Mouse (Mus musculus) Muller cell, postnatal 12 days (primary cell): ENCODE results near the gene Parp2.
"Not testable (repeated sequence)": the region's sequence is repeated elsewhere in the genome, so short reads cannot be mapped to it uniquely, and the experiment has no call there.

Experiments used
- DNase-seq: peaks from one replicate; pipeline ENCODE4 v3.0.0-alpha.2; 2015; ENCODE audit errors: inconsistent ontology term

Gene Parp2

DNA sequence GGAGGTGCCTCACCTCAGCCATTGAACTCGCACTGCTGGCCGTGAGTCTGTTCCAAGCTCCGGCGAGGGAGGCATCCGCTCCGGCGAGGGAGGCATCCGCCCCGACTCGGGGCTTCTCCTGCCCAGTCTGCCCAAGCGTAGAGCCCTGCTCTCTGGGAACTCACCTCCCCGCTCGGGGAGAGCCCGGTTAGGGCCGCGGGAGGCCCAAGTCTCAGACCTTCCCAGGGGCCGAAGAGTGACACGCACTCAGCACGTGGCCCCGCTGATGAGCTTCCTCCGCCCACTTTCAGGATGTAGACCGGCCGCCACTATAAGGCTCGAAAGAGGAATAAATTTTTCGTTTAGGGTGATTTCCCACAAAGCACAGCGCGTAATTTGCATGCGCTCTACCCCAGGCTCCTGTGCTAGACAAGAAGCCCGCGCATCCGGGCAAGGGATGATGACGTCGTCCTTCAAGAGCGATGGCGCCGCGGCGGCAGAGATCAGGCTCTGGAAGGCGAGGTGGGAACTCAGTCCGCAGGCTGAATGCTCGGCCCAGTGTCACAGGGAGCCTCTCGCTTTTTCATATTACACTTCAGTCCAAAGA is at the start of gene Parp2, which contains the start of gene Ccnb1ip1:
TSS of gene Parp2 (plus strand) at position 355 of the 586 bp plus-strand sequence.
TSS of gene Ccnb1ip1 (minus strand) at position 246 of the 586 bp plus-strand sequence.
- peak; percentile 99 for DNase-seq

DNA sequence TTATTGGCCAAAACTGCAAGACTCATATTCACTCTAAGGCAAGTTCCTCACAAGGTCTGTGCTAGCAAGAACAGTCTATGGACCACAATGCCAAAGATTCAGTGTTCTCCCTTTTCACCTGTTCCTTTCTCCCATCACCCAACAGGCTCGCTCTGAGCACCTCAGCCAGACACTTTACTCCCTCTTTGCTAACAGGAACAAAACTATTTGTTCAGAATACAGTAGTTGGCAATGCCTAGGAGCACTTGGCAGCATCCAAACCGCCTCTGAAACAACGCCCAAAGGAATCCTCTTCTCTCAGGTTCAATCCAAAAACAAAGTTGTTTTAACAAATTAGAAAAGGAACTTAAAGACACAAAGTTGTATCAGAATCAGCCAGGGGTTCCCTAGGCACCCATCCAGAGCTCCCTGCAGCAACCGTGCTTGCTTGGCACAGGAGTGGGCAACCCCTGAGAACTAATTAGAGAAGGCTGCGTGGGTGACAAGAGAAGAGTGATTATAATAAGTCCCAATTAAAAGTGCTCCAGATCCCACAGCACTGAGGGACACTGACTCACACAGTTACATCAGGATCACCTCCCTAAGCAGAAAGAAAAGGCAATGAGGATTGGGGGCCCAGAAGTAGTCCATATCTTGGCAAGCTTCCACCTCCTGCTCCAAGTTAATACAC is 49.1 kb upstream of the Parp2 start:
- peak; percentile 85 for DNase-seq

DNA sequence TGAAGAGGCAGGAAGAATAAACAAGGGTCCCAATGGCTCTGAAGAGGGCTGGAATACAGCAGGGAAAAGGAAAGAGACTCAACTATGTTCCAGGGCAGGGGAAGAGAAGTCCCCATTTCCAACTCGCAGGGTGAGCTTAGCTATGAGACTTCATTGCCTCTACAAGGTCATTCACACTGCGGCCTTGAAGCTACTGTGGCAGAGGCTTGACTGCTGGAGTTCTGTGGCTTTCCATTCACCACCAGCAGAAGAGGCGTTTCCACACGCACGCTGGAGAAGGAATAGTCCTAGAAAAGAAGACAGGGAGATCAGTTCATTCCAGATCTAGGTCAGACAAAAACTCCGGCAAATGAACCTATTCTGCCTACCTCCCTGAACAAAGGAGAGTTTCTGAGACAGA is 41.9 kb upstream of the Parp2 start:
- DNase-seq, result no peak

DNA sequence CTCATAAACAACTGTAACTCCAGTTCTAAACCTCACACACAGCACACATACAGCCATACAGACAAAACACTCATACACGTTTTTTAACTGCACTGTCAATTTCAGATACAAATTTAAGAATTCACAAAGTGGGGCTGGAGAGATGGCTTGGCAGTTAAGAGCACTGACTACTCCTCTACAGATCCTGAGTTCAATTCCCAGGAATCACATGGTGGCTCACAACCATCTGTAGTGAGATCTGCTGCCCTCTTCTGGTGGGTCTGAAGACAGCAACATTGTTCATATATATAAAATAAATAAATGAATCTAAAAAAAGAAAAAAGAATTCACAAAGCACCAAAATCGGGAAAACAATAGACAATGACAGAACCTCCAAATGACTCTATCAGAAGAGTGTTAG is 36.3 kb upstream of the Parp2 start:
- no peak for DNase-seq

DNA sequence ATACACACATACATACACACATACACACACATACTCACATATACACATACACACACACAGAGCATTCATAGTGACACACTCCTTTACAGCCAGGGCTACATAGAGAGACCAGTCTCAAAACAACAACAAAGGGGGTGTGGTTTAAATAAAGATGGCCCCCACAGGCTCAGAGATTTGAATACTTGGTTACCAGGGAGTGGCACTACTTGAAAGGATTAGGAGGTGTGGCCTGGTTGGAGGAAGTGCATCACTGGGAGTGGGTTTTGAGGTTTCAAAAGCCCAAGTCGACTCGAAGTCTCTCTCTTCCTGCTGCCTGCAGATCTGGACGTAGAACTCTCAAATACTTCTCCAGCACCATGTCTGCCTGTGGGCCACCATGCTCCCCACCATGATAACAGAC is 25.5 kb upstream of the Parp2 start:
- DNase-seq, result no peak

DNA sequence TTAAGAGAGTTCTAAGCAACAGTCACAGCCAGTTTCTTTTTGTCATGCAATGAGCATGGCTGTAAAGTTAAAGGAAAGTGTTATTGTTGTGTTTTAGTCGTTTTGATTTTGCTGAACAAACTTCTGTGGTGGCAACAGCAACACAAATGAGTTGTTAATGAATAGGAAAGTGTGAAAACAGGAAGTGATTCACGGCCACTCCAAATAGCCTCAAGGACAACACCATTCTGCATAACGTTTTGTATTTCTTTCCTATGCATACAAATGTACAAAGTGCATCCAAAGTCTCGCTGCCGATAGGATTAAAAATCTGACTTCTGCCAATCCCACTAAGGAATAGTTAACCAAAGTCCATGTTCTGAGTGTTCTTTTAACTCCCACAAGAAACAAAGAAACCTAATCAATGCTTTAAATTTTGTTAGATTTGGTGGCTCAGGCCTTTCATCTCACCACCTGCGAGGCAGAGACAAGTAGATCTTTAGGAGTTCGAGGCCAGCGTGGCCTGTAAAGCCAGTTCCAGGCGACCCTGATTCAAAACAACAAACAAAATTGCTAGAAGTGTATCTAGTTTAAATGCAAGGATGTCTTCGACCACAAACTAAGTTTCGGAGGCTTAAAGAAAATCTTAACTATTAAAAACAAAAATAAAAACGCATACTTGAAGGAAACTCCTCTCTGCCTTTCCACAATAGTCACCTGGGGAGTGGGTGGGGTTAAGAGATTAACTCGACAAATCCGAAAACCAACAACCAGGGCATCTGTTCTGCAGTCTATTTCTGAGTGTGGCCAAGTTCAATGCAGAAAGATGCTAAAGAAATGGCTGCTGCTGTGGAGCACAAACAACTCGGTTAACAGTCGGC is 23.0 kb upstream of the Parp2 start:
- no peak for DNase-seq

DNA sequence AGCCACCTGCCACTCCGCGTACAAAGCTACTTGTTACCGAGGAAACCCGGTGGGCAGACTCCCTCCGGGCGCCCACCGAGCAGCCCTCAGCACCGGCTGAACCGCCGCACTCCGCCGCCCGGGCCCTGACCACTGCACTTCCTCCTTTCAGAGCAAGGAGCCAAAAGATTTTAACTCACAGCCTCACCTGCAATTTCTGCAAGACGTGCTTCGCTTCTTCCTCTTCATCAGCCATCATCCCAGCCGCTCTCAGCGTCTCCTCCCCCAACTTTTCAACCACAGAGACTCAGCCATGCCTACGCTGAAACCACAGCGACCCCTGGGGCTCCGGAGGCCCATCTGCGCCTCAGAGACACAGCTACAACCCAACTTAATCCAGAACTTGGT is 22.4 kb upstream of the Parp2 start, which contains the start of gene Ttc5:
TSS of gene Ttc5 (minus strand) at position 269 of the 387 bp plus-strand sequence.
- DNase-seq, result peak; percentile 95

DNA sequence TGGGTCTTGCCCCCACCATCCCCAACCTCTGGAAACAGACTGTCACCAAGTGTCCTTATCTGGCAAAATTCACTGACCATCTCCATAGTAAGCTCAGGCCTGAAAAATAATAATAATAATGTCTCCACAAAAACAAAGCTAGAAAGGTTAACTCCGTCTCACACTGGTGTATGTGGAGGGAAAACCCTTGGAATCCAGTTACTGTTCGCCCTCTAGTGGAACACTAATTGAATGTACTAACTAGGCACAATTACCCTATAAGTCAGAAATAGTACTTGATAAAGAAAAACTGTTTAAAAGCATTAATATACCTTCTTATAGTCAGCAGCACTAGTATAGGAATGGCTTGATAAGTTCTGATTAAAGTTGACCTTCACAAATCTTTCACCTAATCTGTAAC is 19.5 kb upstream of the Parp2 start:
- DNase-seq, result no peak

DNA sequence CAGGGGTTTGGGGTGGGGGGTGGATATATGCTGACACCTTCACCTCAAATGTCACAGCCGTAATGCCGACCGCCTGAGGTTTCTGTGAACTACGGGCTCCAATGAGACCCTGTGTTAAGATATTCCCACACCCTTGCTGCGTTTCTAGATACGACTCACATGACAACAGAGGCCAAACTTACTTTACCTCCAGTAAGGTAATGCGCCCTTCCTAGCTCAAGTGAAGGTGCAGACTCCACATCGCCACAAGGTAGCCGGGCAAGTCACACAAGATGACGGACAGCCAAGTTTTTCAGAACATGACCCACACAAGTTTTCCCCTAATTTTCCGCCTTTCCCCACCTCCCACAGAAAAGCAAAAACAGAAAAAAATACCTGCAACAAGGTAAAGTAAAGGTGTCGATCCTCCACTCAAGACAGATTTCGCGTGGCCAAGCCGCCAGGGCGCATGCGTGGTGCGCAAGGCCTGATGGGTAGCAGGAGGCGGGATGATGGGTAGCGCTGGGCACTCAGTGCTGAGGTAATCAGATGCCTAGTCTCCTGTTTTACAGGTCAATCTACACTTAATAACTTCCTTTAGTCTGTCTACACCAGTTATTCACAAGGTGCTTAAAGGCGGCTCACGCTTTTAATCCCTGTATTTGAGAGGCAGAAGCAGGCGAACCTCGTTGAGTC is 12.2 kb upstream of the Parp2 start:
- DNase-seq, result no peak

DNA sequence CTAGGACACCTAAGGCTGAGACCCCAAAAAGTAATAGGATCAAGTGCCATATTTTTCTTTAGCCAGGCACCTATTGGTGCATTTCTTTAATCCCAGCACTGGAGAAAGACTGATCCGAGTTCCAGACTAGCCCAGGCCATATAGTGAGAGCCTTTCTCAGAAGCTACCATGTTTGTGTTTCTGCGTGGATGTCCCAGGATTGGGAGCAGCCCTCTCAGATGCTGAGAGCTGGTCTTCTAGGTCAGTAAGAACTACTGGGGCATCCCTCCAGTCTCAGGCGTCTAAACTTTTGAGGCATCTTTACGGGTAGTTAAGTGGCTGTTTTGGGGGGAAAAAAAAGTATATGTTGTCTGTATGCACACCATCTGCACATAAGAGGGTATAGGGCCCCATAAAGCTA is 11.7 kb upstream of the Parp2 start:
- DNase-seq, result no peak

DNA sequence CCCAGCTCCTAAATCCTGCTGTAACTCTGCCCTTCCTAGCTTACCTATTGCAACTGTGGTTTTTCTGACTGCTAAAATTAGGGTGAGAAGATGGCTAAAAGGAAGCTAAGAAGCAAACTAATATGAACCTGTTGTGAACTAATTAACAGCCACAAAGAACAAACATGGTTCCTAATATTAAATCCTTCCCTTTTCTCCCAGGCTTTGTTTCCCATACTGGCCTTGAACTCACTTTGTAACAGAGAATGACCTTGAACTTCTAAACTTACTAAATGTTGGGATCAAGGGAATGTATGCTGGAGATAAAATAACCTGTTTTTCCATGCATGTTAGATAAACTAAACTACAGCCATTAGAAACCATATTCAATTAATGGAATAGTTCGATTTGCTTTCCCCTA is 11.2 kb upstream of the Parp2 start:
- DNase-seq, result no peak

DNA sequence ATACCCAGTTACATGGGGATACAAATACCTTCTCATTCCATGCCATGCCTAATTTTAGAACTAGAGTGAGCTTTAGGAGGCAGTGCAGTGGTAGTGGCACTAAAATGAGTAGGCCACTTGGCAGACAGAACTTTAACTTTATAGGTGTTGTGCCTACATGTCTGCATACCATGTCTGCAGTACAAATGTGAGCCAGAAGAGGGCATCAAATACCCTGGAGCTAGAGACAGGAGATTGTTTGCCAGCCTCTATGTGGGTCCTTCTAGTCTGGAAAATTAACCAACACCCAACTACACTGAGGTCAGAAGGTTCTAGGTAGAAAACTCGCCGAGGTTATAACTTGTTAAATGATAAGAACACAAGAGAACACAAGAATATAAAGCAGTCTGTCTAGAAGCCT is 9.1 kb upstream of the Parp2 start:
- DNase-seq, result no peak

DNA sequence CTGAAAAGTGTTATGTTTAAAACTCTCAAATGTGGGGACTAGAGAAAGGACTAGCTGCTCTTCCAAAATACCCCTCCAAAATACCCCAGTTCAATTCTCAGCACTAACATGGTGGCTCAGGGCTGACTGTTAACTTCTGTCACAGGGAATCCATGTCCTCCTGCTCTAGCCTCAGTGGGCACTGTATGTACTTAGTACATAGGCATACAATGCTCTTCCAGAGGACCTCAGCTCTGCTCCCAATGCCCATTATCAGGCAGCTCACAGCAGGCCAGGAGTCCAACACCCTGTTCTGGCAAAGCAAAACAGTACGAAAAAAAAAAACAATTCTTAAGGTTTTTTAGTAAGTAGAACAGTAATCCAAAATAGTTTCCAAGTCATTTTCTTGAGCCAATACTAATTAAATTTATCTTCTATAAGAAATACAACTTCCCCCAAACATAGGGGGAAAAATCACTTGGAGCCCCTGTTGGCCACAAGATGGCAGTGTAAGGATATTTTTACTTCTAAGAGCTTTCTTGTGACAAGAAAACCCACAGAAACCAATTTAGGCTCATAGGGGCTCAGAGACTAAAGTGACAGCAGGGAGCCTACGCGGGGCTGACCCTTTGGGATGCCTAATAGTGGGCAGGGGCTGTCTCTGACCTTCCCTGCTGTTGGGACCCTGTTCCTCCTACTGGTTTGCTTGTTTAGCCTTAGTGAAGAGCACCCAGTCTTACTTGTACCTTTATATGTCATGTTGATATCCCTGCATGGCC is 8.0 kb upstream of the Parp2 start:
- peak; percentile 39 for DNase-seq

DNA sequence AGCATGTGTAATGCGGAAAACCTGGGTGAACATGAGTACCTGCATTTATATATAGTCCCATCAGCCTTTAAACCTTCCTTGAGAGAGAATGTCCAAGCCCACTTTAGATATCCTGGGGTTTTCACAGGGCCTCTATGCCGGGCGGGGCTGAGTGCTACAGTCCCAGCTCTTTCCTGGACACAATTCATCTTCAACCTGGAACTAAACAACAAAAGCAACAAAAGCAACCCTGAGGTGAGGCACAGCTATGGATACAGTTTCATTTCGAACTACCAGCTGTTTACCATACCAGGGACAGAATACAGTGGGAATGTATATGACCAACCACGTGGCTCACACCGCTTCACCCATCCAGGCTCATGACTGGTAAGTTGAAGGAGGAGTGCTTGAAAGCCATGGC is 5.2 kb upstream of the Parp2 start:
- DNase-seq, result no peak

DNA sequence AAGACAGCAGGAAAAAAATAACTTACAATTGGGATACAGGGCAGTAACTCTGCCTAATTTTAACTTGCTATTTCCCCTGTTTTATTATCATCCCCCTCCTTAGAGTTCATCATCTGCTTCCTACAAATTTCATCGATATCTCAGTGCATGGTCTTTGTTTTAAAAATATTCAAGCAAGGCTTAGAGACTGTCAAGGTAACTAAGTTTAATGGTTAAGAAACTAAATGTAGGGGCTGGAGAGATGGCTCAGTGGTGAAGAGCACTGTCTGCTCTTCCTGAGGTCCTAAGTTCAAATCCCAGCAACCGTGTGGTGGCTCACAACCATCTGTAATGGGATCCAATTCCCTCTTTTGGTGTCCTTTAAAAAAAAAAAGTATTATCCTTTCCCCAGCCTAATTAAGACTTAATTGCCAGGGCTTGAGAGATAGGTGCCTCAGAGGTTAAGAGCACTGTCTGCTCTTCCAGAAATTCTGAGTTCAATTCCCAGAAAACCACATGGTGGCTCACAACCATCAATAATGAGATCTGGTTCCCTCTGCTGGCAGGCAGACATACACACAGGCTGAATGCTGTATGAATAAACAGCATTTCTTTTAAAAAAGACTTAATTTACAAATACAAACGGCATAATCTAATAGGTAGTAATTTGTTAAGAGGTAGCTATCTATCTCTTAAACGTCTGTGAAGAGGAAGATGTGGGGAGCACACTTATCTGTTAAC is 4.6 kb upstream of the Parp2 start:
- DNase-seq, result no peak

DNA sequence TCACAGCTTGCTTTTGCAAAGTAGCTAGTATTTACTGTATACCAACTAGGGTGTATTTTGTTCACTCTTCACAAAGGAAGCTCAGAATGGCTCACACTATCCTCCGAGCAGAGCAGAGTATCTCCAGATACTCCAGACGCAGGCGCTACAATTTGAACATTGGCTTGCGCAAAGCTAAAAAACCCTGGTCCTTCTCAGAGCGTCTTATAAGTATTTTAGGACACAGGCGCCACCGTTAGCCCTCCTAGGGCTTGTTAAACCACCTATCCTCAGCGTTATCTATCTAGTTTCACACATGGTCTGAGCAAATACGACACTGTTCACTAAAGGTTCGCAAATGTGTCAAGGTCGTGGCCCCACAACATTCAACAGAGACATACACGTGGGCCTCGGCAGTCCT is 3.0 kb upstream of the Parp2 start:
- DNase-seq, result no peak

DNA sequence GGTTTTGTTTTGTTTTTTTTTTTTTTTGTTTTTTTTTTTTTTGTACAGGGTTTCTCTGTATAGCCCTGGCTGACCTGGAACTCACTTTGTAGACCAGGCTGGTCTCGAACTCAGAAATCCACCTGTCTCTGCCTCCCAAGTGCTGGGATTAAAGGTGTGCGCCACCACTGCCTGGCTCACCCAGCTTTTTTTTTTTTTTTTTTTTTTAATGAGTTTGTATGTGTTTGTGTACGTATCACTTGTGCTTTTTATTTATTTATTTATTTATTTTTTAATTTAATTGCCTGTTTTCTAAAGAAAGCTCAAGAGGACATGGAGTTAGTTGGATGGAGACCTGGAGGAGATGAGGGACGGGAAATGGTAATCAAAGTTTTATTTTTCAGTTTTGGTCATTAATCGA is 1.2 kb upstream of the Parp2 start:
- not testable (repeated sequence) for DNase-seq

DNA sequence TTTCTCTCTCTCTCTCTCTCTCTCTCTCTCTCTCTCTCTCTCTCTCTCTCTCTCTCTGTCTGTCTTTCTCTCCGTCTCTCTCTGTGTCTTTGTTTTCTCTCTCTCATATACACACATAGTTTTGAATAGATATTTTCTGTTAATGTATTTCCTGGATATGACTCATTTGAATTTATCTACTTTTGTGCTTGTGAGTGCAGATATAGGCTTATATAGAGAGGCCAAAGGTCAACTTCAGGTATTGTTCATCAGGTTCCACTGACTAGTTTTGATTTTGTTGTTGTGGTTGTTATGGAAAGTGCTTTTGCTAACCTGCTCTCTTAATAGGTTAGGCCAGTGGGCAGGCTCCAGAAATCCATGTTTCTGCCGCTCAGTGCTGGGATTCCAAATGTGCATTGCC is 5.4 kb downstream of the Parp2 start:
- DNase-seq, result no peak

DNA sequence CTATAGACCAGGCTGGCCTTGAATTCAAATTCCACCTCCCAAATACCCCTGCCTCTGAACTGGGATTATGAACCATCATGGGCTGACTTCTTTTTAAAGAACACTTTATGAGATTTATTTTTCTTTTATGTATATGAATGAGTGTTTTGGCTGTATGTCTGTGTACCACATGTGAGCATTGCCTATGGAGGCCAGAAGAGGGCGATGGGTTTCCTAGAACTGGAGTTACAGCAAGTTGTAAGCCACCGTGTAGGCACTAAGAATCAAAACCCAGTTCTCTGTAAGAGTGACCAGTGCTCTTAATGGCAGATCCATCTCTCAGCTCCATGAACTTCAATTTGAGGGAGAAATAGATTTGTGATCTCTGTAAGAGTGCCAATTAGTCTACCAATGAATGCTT is 15.6 kb downstream of the Parp2 start:
- no peak for DNase-seq

DNA sequence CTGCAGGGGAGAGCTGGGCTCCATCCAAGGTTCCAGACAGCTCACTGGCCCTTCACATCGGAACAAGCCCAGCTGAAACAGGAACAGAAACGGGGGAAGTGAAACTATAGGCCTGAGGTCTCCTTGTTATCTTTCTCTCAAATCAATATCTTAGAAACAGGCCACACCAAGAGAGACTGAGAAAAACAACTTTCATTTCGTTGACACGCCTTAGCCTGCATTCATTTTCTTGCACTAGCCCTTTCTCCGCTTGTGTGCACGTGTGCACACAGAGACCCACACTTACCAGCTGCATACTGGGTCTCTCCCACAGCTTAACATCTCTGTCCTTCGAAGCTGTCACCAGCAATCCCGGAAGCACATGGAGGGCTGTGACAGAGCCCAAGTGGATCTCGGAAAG is 16.6 kb downstream of the Parp2 start:
- no peak for DNase-seq

DNA sequence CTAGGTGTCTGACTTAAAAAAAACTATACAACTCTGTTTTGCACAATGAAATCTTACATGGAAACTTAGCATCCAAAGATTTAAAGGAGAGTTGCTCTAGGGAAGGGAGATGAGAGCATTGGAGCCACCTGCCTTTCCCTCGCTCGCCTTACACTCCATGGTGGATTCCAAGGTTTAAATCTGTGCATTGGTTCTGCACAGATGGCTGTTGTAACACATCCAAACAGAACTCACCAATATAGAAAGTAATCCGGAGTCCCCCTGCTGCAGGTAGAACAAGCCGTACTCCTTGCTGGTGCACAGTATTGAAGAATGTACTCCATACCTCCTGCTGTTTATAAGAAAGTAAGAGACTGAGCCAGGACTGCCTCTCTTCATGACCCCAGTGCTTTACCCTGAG is 18.9 kb downstream of the Parp2 start:
- DNase-seq, result no peak
